Mouse (Mus musculus) lung, postnatal 0 days (tissue): ENCODE results near the gene Ube2o.

Experiments used
- CTCF ChIP-seq: IDR thresholded peaks from 2 replicates; pipeline ENCODE4 v1.5.1; 2016; ENCODE audit warnings: antibody characterized with exemption, mild to moderate bottlenecking
- EP300 ChIP-seq: IDR thresholded peaks from 2 replicates; pipeline ENCODE4 v1.6.1; 2016; ENCODE audit warnings: antibody characterized with exemption, mild to moderate bottlenecking, control low read depth

DNA sequence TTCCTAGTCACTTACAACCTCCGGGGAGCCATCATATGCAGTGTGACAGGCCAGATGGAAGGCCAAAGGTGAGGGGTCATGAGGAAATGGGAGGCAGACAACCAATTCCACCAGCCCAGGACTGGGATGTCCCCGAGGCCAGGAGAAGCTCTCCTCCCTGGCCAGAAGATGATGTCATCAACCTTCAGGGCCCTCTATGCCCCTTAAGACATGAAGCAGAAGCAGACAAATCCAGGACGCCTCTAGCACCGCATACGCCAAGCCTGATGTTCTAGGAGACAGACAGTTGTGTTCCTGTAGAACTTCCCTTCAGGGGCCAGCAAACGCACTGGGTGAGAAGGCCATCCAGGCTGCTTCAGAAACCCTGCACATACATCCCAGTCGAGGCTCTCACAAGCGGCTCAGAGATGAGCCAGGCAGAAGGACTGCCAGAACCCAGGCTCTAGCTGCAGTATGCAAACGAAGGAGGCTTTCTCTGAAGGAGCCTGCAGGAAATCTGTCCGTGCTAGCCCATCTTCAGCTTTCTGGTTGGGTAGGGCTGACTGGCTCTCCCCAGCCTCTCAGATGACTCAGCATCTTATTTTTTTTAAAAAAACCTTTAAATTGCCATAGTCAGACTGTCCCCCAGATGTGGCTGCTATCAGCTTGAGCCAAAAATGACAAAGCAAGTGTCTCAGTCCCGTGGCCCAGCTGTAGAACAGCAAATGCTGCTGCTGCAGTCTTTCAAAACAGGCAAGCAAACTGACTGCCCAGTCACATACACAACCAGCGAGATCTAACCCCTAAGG is 8.3 kb downstream of the Ube2o start:
- TF ChIP-seq CTCF (no peak), EP300 (no peak)
